Mouse (Mus musculus): Measurements from ENCODE around the gene Aak1.

- TF ChIP-seq GATA1 (IDR thresholded peaks at IDR 0.05; ENCODE audit: borderline replicate concordance, low read length), result no peak
- TF ChIP-seq FLI1 (IDR thresholded peaks at IDR 0.05; ENCODE audit: low read length), result no peak
These were observed 30.4 kb upstream of the Aak1 start for GRCm38 (mm10) chr6:86818914-86819313.

Measured in megakaryocyte, embryonic 14.5 days (primary cell).